Mouse (Mus musculus): ENCODE measurements around the gene Fmr1. TPM values are rescaled to one million over a fixed set of nuclear protein-coding genes. Genes with fewer than 3 reads are reported as not detected.
"Not testable (repeated sequence)": the region's sequence is repeated elsewhere in the genome, so short reads cannot be mapped to it uniquely, and the experiment has no call there.

The Fmr1 gene
- polyA plus RNA-seq (2015; fragmentation: Nextera tagmentation; extraction: Ambion mirVana) = 59.8 and 62.2 TPM in 2 replicates

GRCm38 (mm10) chrX:68678333-68678740, at the start of gene Fmr1:
Fmr1 (plus strand) TSS chrX:68678541.
- H3K4me2 ChIP-seq (replicated peaks) = peak within 1 kb of the TSS; percentile 48
- WGBS = 25% methylated on average over 49 of the region's 49 CpGs
- no peaks in the 10 kb centered on the region for H3K36me3 ChIP-seq
- no peaks in the 10 kb centered on the region for H3K4me1 ChIP-seq
- peak within 1 kb of the TSS; percentile 76 for H3K4me3 ChIP-seq
- H3K27me3 ChIP-seq = no peaks in the 10 kb centered on the region
- H3K27ac ChIP-seq (replicated peaks) = peak within 1 kb of the TSS; percentile 93
- H3K9ac ChIP-seq (replicated peaks) = peak within 1 kb of the TSS; percentile 73
- H3K9me3 ChIP-seq = no peaks in the 10 kb centered on the region
- peak; percentile 98 for ATAC-seq (replicated peaks)

GRCm38 (mm10) chrX:68641603-68642002, 36.7 kb upstream of the Fmr1 start:
- ATAC-seq (replicated peaks) = no peak
- Histone ChIP-seq H3K9me3 (no peaks in the 10 kb centered on the region), H3K27ac (replicated peaks) (no peak overlapping the region), H3K4me2 (replicated peaks) (no peak overlapping the region), H3K9ac (replicated peaks) (no peak overlapping the region), H3K27me3 (no peaks in the 10 kb centered on the region), H3K4me1 (0 out of 2 replicates have a peak, but pooled peaks cover 4% of the 10 kb centered on the region), H3K4me3 (no peak overlapping the region), H3K36me3 (no peaks in the 10 kb centered on the region)
- 65% methylated on average over 1 of the region's 1 CpGs for WGBS

- Histone ChIP-seq H3K9me3 (no peaks in the 10 kb centered on the region), H3K27ac (replicated peaks) (no peak overlapping the region), H3K4me1 (0 out of 2 replicates have a peak, but pooled peaks cover 4% of the 10 kb centered on the region), H3K27me3 (no peaks in the 10 kb centered on the region), H3K4me3 (no peak overlapping the region), H3K36me3 (no peaks in the 10 kb centered on the region), H3K9ac (replicated peaks) (no peak overlapping the region), H3K4me2 (replicated peaks) (no peak overlapping the region)
- 44% methylated on average over 7 of the region's 7 CpGs for WGBS
- ATAC-seq (replicated peaks) = peak; percentile 46; the same call in 1 of the 2 replicates
Measured at GRCm38 (mm10) chrX:68645154-68645919, 33.0 kb upstream of the Fmr1 start.

GRCm38 (mm10) chrX:68677508-68677907, 833 bp upstream of the Fmr1 start:
- Histone ChIP-seq H3K9me3 (no peaks in the 10 kb centered on the region), H3K4me3 (peak overlapping the region; percentile 76; the same call in 1 of the 2 replicates), H3K4me1 (no peaks in the 10 kb centered on the region), H3K27me3 (no peaks in the 10 kb centered on the region), H3K27ac (replicated peaks) (no peak overlapping the region), H3K9ac (replicated peaks) (no peak overlapping the region), H3K4me2 (replicated peaks) (0 out of 2 replicates have a peak overlapping the region, but pooled peaks have one; percentile 48), H3K36me3 (no peaks in the 10 kb centered on the region)
- WGBS = 29% methylated on average over 1 of the region's 1 CpGs
- ATAC-seq (replicated peaks) = no peak

- peak overlapping the region; percentile 73 for H3K9ac ChIP-seq (replicated peaks)
- H3K27ac ChIP-seq (replicated peaks) = peak overlapping the region; percentile 93
- H3K4me1 ChIP-seq = no peaks in the 10 kb centered on the region
- H3K27me3 ChIP-seq = no peaks in the 10 kb centered on the region
- H3K4me2 ChIP-seq (replicated peaks) = peak overlapping the region; percentile 44
- H3K4me3 ChIP-seq = peak overlapping the region; percentile 76
- peak; percentile 74 for ATAC-seq (replicated peaks)
- WGBS = 33% methylated on average over 45 of the region's 67 CpGs
- H3K36me3 ChIP-seq = no peaks in the 10 kb centered on the region
- H3K9me3 ChIP-seq = no peaks in the 10 kb centered on the region
Measured at GRCm38 (mm10) chrX:68678815-68679486, 610 bp downstream of the Fmr1 start.

GRCm38 (mm10) chrX:68684706-68685105, 6.4 kb downstream of the Fmr1 start:
- 89% methylated on average over 2 of the region's 2 CpGs for WGBS
- H3K4me2 ChIP-seq (replicated peaks) = no peak overlapping the region
- no peaks in the 10 kb centered on the region for H3K9me3 ChIP-seq
- no peak overlapping the region for H3K4me3 ChIP-seq
- no peak overlapping the region for H3K27ac ChIP-seq (replicated peaks)
- no peaks in the 10 kb centered on the region for H3K4me1 ChIP-seq
- H3K36me3 ChIP-seq = no peaks in the 10 kb centered on the region
- no peak overlapping the region for H3K9ac ChIP-seq (replicated peaks)
- H3K27me3 ChIP-seq = no peaks in the 10 kb centered on the region
- no peak for ATAC-seq (replicated peaks)

- not testable (repeated sequence) for H3K4me2 ChIP-seq (replicated peaks); ATAC-seq (replicated peaks); H3K36me3 ChIP-seq; H3K9me3 ChIP-seq; H3K4me1 ChIP-seq; H3K9ac ChIP-seq (replicated peaks); H3K27ac ChIP-seq (replicated peaks); H3K4me3 ChIP-seq; H3K27me3 ChIP-seq
- 90% methylated on average over 8 of the region's 8 CpGs for WGBS
Measured at GRCm38 (mm10) chrX:68691936-68692335, 13.6 kb downstream of the Fmr1 start.

- 76% methylated on average over 1 of the region's 1 CpGs for WGBS
- H3K27ac ChIP-seq (replicated peaks) = no peak overlapping the region
- ATAC-seq (replicated peaks) = no peak
- no peak overlapping the region for H3K4me2 ChIP-seq (replicated peaks)
- no peak overlapping the region for H3K9ac ChIP-seq (replicated peaks)
- H3K27me3 ChIP-seq = no peaks in the 10 kb centered on the region
- H3K36me3 ChIP-seq = no peaks in the 10 kb centered on the region
- no peak overlapping the region for H3K4me3 ChIP-seq
- no peaks in the 10 kb centered on the region for H3K9me3 ChIP-seq
- no peaks in the 10 kb centered on the region for H3K4me1 ChIP-seq
Measured at GRCm38 (mm10) chrX:68736902-68737301, 58.6 kb downstream of the Fmr1 start.

- Histone ChIP-seq H3K4me1 (no peaks in the 10 kb centered on the region), H3K4me3 (no peak overlapping the region), H3K9ac (replicated peaks) (no peak overlapping the region), H3K9me3 (no peaks in the 10 kb centered on the region), H3K27me3 (no peaks in the 10 kb centered on the region), H3K4me2 (replicated peaks) (no peak overlapping the region), H3K36me3 (no peaks in the 10 kb centered on the region), H3K27ac (replicated peaks) (no peak overlapping the region)
- 56% methylated on average over 2 of the region's 2 CpGs for WGBS
- no peak for ATAC-seq (replicated peaks)
Measured at GRCm38 (mm10) chrX:68740088-68740487, 61.7 kb downstream of the Fmr1 start.

- Histone ChIP-seq H3K36me3 (no peaks in the 10 kb centered on the region), H3K4me2 (replicated peaks) (no peak within 1 kb of the TSS), H3K4me1 (no peaks in the 10 kb centered on the region), H3K4me3 (no peak within 1 kb of the TSS), H3K27ac (replicated peaks) (no peak within 1 kb of the TSS), H3K27me3 (no peaks in the 10 kb centered on the region), H3K9ac (replicated peaks) (no peak within 1 kb of the TSS), H3K9me3 (no peaks in the 10 kb centered on the region)
- 92% methylated on average over 15 of the region's 15 CpGs for WGBS
- ATAC-seq (replicated peaks) = no peak
Measured at GRCm38 (mm10) chrX:68761606-68762005, 83.3 kb downstream of the Fmr1 start, which contains the start of gene Fmr1nb. Fmr1nb (plus strand) TSS chrX:68761839.
